Mouse (Mus musculus): ENCODE results near the gene Lonrf2.
A peak's percentile ranks its signal among the peaks of the same experiment; 100 is the strongest.

The Lonrf2 gene

DNA sequence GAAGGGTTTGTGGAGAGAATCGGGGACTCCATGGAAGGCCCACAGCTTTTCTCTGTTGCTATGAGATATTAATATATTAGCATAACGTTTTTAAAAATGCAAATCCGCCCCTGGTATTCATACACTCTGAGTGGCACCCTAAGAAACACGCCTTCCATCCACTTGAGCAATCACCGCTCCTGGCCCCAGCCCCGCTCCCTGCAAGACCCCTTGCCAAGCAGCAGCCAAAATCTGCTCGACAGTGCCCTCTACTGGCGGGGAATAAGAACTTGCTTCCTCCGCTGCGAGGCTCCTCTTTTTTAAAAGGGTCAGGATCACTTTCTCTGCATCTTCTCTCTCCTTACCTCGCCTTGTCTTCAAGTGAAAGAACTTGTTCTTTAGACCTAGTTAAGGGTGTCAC is 68.7 kb downstream of the Lonrf2 start:
- DNase-seq (ENCODE audit: low spot score in 2 of 2): peak; percentile 49 to 72

DNA sequence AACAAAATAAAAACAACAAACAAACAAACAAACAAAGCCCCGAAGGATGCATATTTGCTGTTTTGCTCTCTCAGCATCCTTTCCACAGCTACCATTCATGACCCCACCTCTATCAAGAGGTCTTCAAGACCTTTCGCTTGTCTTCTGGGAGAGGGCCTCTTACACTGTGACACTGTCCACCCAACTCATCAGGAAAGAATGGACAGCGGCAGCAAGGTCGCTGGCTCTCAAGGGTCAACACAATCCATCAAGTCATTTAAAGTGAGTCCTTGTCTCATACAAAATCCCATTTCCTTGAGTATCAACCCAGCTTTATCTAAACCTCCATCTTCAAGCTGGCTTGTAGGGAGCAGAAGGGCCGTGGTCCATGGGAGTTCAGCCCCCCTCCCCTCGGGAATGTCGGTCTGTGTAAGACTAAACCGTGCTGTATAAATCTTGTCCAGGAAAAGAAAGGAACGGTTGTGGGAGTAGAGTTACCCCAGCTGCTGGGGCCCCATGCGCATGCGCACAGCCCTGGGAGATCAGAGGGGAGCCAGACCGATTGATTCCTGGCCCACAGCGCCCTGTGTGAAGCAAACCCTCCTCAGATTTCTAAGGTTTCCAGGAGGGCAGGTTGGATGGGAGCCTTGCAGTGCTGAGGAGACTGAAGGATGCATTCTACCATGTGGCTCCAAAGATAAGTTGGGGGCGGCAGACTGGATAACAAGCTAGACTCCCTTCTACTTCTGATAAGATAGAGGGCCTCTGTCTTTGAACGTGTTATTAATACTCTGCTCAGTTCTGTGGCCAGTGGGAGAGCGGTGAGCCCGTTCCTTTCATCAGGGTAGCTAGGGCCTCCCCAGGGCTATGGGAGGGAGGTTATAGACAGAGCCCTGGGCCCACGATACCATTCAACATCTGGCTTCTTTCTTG is 69.6 kb downstream of the Lonrf2 start:
- DNase-seq (ENCODE audit: low spot score in 2 of 2): no peak

DNA sequence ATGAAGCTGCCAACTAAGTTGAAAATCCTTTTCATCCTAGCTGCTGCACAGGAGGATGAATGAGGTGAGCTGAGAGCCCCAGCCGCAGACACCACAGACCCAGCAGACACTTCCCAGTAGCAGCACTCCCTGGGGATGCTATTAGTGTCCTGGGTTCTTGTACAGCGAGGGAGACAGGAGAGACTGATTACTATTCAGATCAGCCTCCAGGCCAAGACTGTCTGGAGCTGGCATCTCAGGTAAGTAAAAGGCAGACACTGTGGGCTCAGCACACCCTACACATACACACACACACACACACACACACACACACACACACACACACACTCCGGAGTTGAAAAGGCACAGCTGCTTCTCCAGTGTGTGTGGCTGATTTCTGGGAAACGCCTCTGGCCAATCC is 70.3 kb downstream of the Lonrf2 start:
- DNase-seq (ENCODE audit: low spot score in 2 of 2): no peak

DNA sequence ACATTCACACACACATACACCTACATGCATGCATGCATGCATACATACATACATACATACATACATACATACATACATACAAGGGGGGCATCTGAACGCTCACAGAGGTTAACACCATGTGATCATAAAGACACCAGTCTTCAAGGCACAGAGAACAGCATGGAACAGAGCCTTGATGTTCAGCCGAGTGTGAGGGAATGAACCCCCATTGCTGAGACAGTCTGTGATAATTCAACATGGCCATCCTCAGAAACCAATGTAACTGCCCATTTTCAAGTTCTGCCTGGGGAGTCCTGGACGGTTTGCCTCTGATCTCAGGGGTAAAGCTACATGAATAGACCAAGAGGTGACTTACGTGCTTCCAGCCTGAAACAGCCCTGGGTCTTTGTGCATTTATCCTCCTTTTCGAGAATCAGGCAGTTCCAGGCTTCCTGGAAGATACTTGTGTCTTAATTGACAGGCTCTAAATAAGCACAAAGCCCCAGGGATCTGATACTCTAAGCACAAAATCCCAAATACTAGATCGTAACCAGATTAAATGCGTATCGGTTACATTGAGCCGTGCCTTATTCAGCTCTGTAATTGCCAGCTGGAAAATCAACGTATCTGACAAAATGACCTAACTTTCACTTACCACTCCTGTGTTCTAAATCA is 72.4 kb downstream of the Lonrf2 start:
- no peak for DNase-seq (ENCODE audit: low spot score in 2 of 2)

DNA sequence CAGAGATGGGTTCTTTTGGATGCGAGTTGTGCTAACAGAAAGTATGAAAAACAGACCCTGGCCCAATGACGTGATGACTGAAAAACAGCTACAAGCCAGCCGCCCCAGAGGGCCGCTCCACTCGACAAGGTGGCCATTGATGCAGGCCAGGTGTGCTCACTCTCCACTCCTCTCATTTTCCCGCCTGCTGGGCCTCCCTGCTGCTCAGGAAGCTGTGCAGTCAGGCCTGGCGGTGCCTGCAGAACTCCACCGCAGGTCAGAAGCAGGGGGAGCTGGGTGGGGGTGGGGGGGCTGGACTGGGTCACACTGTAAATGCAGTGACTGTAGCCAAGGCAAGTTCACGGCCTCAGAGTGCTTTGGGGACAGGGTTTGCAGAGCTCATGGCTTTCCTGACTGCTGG is 76.1 kb downstream of the Lonrf2 start:
- DNase-seq (ENCODE audit: low spot score in 2 of 2): no peak

DNA sequence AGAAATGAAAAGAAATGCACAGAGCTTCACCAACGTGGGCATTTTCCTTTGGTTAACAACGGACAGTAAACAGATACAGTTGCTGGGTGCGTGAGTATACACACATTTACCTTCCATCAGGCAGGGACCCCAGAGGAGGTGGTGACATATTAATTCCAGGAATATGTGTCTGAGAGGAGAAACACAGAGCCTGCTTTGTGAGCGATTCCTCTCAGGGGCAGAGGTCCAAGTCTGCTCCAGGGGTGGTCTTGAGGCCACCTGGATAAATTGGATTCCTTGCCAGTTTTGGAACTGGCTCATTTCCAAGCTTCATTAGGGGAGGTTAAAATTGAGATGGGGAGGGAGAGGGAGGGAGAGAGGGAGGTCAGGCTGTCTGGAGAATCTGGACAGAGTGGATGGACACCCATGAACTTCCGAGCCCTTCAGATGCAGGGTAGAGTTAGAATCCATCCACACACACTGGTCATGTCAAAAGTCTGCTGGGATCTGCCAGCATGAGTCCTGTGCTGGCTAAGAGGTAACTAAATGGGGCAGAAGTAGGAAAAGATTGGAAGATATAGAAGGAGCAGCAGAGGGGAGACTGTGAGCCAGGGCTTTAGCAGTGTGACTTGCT is 78.6 kb downstream of the Lonrf2 start:
- no peak for DNase-seq (ENCODE audit: low spot score in 2 of 2)

DNA sequence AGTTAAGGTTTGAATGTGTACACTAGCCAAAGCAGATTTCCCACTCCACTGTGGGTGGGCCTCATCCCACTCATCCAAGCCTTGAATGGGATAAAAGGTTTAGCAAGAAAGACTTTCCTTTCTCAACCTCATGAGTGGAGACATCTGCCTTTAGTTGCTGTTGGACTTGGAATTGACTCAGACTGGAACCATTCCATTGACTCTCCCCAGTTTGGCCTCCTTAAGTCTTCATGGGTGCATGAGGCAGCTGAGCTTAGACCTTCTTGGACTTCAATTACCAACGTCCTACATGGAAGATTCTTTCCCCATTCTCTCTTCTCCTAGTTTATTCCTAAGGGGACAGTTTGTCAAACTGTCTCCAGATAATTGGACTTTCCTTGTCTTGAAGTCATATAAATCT is 92.6 kb downstream of the Lonrf2 start:
- no peak for DNase-seq (ENCODE audit: low spot score in 2 of 2)
